Mouse (Mus musculus) activated CD4-positive, CD25-positive, alpha-beta regulatory T cell, adult 9 weeks (primary cell): ENCODE results near the gene Rab2b. TPM values are rescaled to one million over a fixed set of nuclear protein-coding genes. Genes with fewer than 3 reads are reported as not detected.

Source experiments
- polyA plus RNA-seq: library from polyadenylated mRNA; unstranded; fragments of 100-300 nt; shearing (Covaris generic); gene quantifications from one replicate; pipeline ENCODE4 v1.2.1, GENCODE M21; 2017

Rab2b gene
- polyA plus RNA-seq = 22.2 TPM

DNA sequence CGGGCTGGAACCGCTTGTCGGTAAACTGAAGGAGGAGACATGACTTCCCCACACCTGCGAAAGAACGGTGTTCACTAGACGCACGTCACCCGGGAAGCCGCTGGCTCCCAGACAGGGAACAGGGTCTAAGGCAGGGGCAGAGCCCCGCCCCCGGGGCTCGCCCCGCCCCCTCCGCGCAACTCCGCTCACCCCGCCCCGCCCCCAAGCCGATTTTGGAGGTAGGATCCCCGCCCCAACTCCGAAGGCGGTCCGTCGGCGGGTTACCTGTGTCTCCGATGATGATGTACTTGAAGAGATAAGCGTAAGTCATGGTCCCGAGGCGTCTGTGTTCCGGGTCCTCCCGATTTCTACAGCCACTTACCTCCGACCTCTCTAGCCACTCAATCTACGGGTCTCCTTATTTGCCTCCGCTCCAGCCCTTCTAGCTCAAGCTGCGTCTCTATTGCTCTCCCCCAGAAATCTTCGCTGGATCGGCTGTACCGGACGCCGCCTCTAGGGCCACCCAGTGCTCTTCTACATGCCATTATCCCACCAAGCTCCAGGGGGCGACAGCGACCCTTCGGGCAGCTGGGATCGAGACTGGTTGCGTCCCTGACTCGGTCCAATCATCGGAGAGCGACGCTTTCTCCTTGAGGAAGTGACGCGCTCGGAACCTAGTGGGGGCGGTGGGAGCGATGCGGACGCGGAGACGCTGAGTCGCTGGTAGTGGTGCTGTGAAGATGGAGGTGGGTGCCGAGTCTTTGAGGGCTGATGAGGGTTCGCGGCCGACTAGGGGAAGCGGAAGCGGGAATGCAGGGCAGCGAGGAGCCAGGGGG is at the start of gene Rab2b, which contains the start of gene Tox4:
Gene Rab2b (minus strand): TSS at position 614 of the 815 bp plus-strand sequence.
Gene Tox4 (plus strand): TSS at position 215 of the 815 bp plus-strand sequence.

GRCm38 (mm10) chr14:52327910-52328812 is 48.8 kb upstream of the Rab2b start, which contains the start of gene Sall2:
Gene Sall2 (minus strand): TSS chr14:52328762.

GRCm38 (mm10) chr14:52304644-52305271 is 25.4 kb upstream of the Rab2b start, which contains the start of gene Mettl3:
Gene Mettl3 (minus strand): TSS chr14:52305128.

GRCm38 (mm10) chr14:52257484-52258213 is 21.7 kb downstream of the Rab2b start, which contains the start of gene Chd8:
Gene Chd8 (minus strand): TSS chr14:52257780.

Other genes with a start within 250 kb of the Rab2b start
- not detected for gene Olfr221, start 237.1 kb downstream of the Rab2b start, polyA plus RNA-seq
- 631 TPM for gene Hnrnpc, start 175.5 kb downstream of the Rab2b start, polyA plus RNA-seq
- gene Rpgrip1, start 168.8 kb downstream of the Rab2b start, polyA plus RNA-seq = 6.1 TPM
- 30.1 TPM for gene Supt16, start 82.1 kb downstream of the Rab2b start, polyA plus RNA-seq
- 51.7 TPM for gene Chd8, start 21.8 kb downstream of the Rab2b start, polyA plus RNA-seq
- 107 TPM for gene Tox4, start 399 bp downstream of the Rab2b start, polyA plus RNA-seq
- 72.0 TPM for gene Mettl3, start 25.6 kb upstream of the Rab2b start, polyA plus RNA-seq
- 3.9 TPM for gene Sall2, start 49.2 kb upstream of the Rab2b start, polyA plus RNA-seq
- gene Olfr1513, start 76.9 kb upstream of the Rab2b start, polyA plus RNA-seq = not detected
- not detected for gene Olfr1512, start 99.6 kb upstream of the Rab2b start, polyA plus RNA-seq
- gene Olfr1511, start 117.8 kb upstream of the Rab2b start, polyA plus RNA-seq = not detected
- not detected for gene Olfr1510, start 134.8 kb upstream of the Rab2b start, polyA plus RNA-seq
- not detected for gene Olfr1509, start 163.4 kb upstream of the Rab2b start, polyA plus RNA-seq
- gene Olfr1508, start 187.9 kb upstream of the Rab2b start, polyA plus RNA-seq = not detected
- gene Olfr1507, start 216.2 kb upstream of the Rab2b start, polyA plus RNA-seq = not detected